Mouse (Mus musculus) left cerebral cortex, adult 9 months (tissue): ENCODE measurements around the gene Gm49395.
A peak's percentile ranks its signal among the peaks of the same experiment; 100 is the strongest.

Experiments
- DNase-seq, 2 experiments: peaks; one replicate each; pipeline ENCODE4 v3.0.0; 2022; ENCODE audit warnings: low spot score in 2 of 2

The Gm49395 gene

DNA sequence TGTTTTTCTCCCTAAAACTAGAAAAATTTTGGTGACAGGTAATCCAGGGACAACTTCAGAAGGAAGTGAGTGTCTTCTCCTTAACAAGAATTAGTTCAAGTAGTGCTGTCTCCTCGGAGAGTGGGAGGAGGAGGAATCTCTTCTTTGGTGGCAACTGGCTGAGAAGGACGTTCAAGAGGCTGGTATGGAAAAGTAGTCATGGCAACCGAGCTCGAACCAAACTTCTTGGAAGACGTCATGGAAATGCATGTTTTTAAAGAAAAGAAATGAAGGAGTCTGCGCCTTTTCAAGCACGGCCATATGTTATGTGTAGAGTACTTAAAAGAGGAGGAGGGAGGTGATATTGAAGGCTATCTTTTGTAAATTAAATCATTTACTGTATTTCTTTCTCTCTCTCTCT lies 49.2 kb downstream of the Gm49395 start:
- peak; percentile 15 to 48 for DNase-seq

DNA sequence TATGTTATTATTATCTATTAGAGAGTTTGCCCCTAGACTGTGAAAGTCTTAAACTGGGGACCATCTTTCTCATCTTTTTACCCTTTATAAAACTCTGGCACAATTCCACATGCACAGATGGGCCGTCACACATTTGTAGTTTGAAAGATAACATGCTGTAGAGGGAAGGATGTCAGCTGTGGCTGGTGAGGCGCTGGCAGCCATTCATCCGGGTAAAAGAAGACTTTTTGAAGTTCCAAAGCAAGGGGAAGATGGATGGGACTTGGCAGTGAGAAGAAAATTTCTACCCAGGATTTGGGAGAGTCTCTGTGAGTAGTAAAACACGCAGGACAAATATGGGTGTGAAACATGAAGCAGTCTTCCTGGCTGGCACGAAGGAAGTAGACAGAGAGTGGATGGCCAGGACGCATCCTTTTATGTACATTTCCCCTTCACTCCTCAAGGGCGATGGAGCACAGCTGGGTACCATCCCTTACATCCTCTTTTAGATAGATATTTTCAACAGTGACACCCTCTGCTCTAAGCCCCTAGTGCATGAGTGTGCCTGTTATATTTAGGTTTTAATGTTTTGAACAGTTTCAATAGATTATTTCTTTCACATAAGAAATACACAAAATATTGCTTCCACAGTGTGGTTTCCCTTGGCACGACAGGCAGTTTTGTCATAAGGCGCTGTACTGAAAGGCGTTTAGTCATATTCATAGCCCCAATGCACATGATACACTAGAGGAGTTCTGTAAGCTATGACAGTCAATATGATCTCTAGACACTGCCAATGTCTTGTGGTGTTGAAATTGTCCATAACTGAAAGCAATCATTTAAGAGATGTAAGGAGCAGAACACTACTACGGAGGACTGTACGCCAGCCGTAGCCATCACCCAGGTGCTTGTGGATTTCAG lies 50.8 kb downstream of the Gm49395 start:
- DNase-seq, result no peak

DNA sequence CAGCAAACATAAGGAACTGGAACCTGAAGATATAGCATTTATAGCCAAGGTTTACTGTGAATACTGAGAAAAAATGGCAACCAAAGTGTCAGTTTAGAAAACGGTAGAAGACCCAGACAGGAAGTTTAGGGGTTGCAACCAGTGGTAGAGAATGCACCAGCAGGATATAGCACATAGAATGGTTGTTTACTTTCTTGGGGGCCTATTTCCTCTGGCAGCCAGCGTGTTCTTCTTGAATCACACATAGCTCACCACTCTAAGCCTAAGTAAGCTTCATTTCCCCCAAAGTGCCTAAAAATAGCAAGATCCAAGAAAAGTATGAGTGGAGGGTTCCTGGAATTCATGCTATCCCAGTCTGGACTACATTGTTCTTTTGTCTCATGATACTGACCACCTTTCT lies 59.1 kb downstream of the Gm49395 start:
- DNase-seq, result no peak

DNA sequence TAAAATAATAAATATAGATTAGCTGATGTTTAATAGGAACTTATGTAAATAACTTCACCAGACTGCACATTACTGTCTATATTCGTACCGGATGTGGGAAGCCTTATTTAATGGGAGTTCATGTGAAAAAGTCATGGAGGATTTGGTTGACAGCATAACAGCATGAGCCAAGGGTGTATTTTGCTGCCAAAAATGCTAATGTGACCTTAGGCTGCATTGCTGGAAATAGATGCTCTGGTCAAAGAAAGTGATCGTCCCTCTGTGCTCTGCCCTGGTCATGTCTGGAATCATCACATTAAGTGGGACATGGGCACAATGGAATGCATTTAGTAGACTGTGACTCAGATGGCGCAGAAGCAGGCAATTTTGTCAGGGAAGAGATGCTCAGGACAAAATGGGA lies 64.4 kb downstream of the Gm49395 start:
- DNase-seq, result no peak

DNA sequence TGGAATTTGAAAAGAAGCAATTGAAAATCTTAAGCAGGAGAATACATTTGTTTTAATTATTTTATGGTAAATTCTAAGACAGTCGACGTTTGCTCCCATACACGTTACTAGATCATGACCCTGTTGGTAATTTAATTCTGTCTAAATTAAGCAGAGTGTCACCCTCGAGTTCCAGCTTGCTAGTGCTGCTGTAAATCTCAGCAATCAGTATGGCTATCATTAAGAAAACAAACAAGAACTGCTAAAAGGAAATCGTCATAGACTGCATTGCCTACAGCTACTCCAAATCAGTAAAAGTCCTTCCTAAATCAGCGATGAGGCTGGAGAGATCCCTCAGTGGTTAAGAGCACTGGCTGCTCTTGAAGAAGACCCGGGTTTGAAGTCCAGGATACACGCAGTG lies 66.3 kb downstream of the Gm49395 start:
- DNase-seq, result no peak

DNA sequence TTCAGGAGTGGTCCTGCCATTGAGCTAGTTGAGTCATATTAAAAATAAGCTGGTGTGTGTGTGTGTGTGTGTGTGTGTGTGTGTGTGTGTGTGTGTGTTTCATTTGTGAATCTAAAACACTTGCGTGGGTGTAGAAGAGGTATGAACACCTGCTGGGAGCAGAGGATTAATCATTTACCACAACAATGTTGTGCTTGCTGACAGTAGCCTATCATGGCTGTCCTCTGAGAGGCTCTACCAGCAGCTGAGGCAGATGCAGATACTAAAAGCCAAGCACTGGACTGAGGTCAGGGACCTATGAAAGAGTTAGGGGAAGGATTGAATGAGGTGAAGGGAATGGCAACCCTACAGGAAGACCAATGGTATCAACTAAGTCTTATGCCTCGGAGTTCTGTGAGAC lies 68.6 kb downstream of the Gm49395 start:
- DNase-seq, result no peak

DNA sequence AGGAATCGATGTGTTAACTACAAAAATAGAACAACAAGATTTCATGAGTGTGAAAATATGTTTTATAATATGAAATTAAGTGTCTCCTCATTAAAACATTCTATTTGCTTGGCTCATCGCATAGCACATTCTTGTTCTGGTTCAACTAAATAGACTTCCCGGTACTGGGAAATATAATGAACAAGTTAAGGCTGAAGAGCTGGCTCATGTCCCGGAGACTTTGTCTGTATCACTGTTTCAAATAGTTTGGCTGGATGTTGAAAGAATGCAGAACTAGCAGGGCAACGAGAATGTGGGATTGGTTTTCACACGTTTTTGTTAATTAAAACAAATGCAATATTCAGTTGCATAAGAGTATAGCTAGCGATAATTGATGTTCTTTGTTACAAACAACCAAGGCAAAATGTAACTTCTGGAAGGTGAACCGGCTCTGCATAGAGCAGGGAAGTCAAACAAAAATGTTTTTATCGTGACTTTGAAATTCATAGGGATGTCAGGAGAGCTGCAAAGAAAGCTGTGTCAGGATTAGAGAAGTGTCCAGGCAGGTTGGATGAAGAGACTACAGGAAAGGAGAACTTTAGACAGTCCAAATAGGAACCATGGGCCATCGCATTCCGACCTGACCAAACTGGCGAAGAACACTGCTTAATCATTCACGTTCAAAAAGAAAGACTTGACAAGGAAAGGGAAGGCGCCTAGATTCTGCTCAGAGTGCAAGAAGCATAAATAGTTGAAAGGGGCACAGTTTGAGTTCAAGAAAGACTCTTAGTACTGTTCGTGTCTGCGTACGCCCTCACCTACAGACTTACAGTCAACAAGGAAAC lies 70.3 kb downstream of the Gm49395 start:
- DNase-seq, result no peak

DNA sequence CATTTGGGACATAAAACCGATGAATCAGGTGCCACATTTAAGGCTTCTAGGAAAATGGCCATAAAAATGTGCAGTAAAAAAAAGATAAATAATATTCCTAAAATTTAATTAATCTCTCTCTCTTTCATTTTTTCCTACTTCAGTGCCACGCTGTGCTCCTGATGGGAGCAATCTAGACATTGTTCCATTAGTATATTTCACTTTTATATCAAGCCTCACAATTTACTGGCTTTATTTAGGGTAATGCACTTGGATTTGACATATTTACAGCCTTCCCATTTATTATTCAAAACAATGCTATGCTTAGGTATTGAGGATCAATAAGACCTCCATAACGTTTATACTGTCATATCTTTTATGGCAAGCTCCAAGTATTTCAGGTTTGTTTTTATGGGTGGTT lies 76.3 kb downstream of the Gm49395 start:
- no peak for DNase-seq

DNA sequence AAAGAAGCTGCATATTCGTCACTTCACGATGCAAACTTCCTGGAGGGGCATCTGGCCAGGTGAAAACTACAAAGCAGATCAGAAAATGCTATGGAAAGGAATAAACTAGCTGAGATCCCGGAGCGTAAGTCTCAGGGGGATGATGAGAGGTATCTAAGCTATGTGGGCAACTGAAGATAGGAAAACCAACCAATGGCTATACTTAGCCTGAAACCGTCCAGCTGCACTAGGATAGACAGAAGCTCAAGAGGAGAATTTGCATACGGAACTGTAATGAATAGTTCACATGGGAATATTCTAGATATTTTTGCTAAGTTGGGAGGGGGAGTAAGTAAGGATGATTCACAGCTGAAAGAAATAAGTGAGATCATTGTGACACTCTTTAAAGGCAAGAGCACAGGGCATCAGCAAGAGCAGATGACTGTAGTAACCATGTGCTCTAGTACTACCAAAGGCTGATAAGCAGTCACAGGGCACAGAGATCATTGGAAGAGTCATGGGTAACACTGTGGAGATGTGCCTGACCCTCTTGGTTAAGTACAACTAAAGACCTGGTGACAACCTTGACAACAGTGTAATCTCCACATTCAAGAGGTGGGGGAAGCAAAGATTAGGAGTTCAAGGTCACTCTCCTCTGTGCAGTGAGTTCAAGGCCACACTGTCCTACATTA lies 79.5 kb downstream of the Gm49395 start:
- no peak for DNase-seq

DNA sequence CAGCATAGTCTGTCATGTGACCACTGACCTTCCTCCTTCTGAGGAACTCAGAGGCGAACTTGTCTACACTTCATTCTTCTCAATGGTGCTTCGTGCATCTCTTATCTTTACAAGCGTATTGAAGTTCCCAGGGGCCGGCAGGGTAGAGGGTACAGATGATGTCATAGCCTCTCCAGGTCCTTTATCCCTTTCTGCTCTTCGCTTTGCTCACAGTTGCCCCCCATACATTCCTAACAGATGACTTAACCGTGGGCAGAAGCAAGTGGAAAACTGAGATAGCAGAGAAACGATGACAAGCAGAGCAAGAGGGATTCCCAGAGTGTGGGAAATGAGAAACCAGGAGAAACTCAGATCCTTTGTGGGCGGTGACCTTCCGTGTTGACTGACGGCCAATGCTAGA lies 80.3 kb downstream of the Gm49395 start:
- no peak for DNase-seq

DNA sequence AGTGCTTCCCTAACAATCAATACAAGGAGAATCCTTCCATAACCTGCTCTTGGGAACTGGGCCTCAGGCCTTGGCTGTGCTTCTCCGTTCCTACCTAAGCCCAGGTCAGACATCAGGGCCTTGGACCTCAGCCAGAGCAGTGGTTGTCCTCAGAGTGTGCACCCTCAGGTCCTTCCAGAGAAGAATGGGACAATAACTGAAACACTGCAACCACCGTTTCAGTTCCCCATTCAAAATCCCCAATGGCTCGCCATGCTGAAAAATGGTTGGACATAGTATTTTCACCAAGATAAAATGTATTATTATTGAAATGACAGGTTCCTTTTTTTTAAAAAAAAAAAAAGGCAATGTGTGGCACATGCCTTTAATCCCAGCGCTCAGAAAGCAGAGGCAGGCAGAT lies 81.0 kb downstream of the Gm49395 start:
- no peak for DNase-seq

DNA sequence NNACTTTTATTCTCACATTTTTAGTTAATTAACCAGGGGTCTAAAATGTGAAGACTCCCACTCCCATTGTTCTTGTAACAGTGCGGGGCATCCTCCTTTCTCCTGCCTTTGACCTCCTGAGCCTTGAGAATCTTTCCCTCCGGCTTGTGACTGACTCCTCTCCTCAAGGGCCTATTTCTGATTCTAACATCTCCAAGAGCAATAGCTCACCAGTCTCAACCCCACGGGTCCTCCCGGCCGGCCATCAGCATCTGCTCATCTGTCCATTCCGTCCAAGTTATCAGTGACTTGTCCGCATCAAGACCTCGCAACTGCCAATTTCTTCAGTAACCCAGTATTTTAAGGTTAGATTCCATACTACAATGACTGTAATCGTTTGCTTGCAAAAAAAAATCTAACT lies 84.2 kb downstream of the Gm49395 start:
- no peak for DNase-seq

DNA sequence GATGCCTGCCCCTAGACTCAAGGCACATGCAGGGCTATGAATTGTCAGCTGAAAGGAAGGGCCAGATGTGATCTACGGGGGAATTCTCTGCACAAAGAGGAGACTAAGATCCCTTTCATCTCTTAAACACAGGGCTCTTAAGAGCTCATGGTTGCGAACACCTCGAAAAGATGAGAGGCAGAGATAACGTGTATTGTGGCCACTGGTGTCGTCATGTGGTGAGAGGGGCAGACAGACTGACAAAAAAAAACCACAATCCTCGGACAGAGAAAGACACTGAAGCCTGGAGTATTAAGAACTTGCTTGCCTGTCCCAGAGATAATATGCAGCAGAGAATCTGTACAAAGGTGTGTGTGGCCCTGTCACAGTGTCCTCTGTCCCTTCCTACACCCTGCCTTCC lies 90.2 kb downstream of the Gm49395 start:
- no peak for DNase-seq

DNA sequence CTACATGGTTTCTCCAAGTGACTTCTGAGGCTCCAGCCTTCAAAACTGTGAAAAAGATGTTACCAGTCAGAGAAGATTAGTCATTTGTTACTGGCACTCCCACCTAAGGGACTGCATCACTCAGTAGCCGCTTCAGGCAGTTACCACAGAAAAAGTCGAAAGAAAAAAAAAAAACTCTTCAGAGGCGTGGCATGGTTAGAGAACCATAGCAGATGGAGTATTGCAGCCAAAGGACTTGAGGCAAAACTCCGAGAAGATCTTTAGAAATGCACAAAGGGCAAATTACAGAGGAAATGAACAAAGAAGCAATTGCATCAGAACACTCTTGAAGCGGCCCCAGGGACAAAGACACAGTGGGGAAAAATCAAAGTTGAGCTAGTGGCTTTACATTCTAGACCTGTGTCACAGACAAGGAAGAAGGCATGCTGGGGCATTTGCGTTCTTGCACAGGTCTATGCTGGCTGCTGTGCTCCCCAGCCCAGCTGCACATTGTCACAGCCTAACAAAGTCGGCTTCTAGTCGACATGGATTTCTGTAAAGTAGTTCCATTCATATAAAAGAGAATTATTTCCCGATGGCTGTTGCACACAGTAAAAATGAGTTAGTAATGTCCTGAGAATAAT lies 95.4 kb downstream of the Gm49395 start:
- DNase-seq, result no peak

DNA sequence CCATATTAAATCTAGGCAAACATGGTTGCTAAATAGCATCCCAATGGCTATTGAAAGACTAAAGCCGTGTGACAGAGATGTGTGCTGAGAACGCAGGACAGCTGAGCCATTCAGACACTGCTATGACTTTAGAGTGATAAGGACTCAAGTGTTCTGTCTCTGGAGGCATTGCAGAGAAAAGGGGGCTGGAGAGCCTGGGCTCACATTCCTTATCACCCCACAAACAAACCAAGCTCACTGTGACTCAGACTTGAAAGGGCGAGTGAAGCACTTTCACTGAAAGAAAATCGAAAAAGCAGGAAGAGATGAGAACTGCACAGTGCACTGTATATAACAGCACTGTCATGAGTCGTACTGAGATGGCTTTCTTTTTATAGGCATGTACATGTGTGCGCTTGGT lies 96.4 kb downstream of the Gm49395 start:
- no peak for DNase-seq

DNA sequence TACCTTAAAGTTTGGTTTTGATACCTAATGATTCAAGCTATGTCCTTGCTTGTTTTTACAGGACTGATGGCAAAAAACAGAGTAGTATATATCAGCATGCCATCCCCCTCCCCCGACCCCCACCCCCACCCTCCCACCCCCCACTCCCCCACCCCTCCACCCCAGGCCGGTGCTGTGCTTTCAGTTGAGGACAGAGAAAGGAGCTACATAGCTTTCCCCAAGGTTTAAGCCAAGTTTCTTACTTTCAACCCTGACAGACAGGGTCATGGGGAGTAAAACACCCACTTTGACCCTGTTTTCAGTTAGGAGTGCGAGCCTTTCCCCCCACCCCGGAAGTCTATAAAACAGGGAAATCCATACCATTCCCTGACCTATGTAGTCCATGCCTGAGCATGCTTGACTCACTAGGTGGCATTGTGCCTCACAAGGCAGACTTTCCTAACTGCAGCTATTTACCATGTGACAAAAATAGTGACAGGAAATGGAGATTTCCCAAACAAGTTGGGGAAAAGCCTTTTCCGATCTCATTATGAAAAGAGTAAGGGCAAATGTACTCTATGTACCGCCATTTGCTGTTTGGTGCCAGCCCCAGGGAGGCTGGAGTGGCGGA lies 98.2 kb downstream of the Gm49395 start:
- DNase-seq, result no peak

DNA sequence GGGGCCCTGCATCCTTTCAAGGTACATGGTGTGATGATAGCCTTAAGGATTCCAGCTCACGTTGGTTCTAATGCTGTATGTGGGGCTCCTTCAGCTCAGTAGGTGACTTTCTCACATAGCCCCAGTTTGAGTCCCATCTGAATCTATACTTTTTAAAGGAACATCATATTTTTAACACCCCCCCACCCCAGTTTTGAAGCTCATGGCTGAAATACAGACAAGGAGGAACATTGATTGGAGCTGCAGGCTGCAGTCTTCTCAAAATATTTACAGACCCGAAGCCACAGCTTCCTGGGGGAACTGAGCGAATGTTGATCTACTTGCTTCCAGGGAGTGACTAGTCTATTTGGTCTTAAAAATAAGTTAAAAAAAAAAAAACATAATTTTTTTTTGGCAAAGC lies 98.9 kb downstream of the Gm49395 start:
- no peak for DNase-seq

DNA sequence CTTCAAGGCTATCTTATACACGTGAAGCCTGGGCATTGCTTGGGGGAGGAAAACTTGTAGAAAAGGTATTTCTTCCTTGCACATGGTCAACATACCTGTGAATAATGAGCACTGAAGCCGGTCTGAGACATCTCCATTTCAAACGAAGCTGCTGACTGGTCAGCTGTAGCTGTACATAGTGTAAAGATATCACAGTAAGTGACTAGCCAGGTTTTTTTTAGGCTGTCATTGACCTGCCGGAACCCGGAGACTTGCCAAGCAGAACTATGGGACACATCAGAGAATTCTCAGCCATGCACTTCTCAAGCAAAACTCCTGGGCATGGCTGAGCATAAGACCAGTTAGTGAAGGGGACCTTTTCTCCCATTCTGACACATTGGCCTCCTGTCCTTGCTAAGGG lies 99.6 kb downstream of the Gm49395 start:
- no peak for DNase-seq

DNA sequence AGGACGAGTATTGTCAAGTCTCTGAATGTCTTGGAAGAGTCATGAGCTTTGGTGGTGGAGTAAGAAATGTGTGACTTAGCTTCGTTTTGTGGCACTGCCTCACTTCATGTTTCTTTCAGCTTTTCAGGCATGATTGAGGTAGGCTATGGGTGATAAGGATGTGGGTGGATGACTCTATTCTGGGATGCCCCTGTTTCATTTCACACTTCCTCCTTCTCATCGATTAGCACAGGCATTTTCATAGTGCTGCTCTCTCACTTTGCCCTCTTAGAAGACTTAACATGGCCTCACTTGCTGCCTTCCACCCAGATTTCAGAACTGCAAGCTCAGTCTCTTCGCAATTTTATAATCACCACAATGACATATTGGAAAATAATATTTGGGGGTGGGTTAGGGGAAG lies 102.1 kb downstream of the Gm49395 start:
- no peak for DNase-seq

DNA sequence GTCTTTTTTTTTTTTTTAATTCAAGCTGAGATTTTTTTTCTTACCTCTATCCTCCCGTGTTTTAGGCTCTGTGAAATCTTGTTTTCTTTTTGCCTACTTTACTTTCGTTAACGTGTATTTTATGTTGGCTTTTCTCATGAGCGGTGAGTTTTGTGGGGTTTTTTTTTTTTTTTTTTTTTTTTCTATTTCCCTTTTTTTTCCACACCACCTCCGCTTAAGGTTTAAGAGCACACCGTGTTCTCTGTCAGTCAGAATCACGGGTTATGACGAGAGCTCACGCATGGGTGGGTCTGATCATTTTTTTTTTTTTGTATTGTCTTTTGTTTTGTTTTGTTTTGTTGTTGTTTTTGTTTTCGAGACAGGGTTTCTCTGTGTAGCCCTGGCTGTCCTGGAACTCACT lies 103.6 kb downstream of the Gm49395 start:
- DNase-seq, result no peak

DNA sequence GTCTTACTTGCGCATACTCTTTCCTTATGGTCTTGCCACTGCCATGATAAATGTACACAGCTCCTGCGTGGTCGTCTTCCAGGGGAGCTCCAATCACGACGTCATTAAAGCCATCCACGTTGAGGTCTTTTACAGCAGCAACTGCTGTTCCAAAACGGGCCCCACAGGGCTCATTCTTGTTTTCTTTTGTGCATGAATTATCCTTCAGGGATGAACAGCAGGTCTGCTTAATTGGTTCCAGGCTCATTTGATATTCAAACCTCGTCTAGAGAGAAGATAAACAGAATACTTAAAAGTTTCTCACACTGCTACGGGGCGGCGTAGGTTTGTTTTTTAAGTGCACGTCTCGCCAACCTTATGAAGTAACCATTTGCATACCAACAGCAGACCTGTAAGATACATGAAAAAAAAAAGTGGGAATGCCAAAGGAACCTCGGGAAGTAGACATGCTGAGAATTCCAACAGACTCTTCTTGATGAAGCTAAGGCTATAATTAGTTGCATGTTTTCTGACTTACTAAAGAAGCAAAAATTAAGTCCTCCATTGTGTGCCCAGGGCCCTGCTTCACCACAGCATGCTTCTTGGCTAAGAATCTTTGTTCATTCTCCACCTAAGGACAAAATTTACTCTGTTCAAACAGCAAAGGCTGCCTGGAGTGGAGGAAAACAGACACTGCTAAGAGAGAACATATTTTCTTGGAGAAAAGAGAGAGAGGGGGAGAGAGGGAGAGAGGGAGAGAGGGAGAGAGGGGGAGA lies 109.3 kb downstream of the Gm49395 start:
- DNase-seq, result peak in 1 of 2 experiments; percentile 6
